Mouse (Mus musculus): Measurements from ENCODE around the gene Olfr553.
A peak's percentile ranks its signal among the peaks of the same experiment; 100 is the strongest.
"Not testable (repeated sequence)": the region's sequence is repeated elsewhere in the genome, so short reads cannot be mapped to it uniquely, and the experiment has no call there.

Gene Olfr553

DNA sequence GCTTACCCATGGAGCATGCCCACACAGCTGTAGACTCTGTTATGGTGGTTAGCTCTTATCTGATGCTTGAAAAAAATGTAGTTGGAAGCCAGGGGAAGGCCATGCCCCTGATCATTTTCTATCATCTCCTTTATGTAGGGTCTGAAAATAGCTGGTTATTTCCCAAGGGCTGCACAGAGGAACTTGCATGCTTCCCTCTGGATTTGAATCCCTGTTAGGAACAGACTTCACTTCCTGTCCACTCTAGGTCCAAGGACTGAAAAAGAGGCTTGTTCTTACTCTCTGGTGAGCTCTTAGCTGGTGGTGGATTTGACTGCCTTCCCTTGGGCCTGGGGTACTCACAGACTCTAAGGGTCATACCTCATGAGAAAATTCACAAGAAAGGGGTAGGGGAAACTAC, at the start of gene Olfr553:
TSS of gene Olfr553 (minus strand) at position 101 of the 400 bp plus-strand sequence.
- Histone ChIP-seq H3K36me3 (ENCODE audit: insufficient read depth, low read length) (no peaks in the 10 kb centered on the region), H3K27me3 (ENCODE audit: insufficient read depth, low read length) (no peaks in the 10 kb centered on the region), H3K4me1 (replicated peaks; ENCODE audit: low read depth, low read length) (no peaks in the 10 kb centered on the region), H3K9me3 (ENCODE audit: low read length) (no peaks in the 10 kb centered on the region; the same call in 1 of the 2 replicates), H3K4me3 (replicated peaks; ENCODE audit: low read length) (no peak within 1 kb of the TSS)
- TF ChIP-seq POU5F1 (IDR thresholded peaks at IDR 0.05; ENCODE audit: borderline replicate concordance, low read length) (no peak), CTCF (conservative IDR thresholded peaks at IDR 0.05; ENCODE audit: low read length) (no peak), NANOG (IDR thresholded peaks at IDR 0.05; ENCODE audit: borderline replicate concordance, low read length) (no peak)

DNA sequence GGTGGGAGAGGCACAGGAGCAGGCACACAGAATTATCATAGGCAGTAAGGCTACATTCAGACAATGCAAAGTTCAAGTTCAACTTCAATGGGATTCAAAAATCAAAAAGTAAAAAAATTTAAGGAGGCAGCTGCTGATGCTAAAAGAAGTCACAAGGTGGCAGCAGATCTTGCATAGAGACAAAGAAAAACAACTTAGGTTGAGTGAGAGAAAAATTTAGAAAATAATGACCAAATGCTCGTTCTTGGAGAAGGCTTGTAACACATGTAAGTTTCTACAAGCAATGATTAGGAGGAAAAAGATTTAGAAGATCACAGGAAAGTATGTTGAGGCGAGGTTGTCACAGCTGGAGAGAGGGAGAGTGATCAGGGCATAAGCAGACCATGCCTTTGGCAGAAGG, 47.4 kb upstream of the Olfr553 start:
- no peaks in the 10 kb centered on the region for H3K36me3 ChIP-seq (ENCODE audit: insufficient read depth, low read length)
- no peaks in the 10 kb centered on the region for H3K27me3 ChIP-seq (ENCODE audit: insufficient read depth, low read length)
- no peaks in the 10 kb centered on the region for H3K9me3 ChIP-seq (ENCODE audit: low read length)
- TF ChIP-seq NANOG (IDR thresholded peaks at IDR 0.05; ENCODE audit: borderline replicate concordance, low read length) = no peak
- TF ChIP-seq POU5F1 (IDR thresholded peaks at IDR 0.05; ENCODE audit: borderline replicate concordance, low read length) = no peak
- peak; percentile 49 for TF ChIP-seq CTCF (conservative IDR thresholded peaks at IDR 0.05; ENCODE audit: low read length)
- H3K4me3 ChIP-seq (replicated peaks; ENCODE audit: low read length) = no peak overlapping the region
- H3K4me1 ChIP-seq (replicated peaks; ENCODE audit: low read depth, low read length) = no peaks in the 10 kb centered on the region

DNA sequence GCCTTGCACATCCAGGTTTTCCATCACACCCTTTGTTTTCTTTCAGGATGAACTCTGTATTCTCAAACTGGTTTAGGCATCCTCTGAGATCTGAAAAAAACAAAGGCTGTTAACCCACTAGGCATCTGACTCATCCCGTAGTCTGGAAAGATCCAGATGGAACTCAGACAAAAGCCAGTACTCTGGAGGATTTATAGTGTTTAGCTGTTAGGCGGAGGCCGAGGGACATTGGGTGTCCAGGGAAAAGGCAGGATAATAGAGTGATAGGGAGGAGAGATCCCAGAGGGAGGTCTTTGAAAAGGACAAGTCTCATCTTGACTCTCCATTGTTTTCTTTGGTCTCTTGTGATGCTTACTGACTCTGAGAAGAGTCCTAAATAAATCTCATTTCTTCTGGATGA, 46.6 kb upstream of the Olfr553 start, which contains the start of gene Olfr556:
TSS of gene Olfr556 (plus strand) at position 301 of the 400 bp plus-strand sequence.
- no peak within 1 kb of the TSS for H3K4me3 ChIP-seq (replicated peaks; ENCODE audit: low read length)
- no peaks in the 10 kb centered on the region for H3K36me3 ChIP-seq (ENCODE audit: insufficient read depth, low read length)
- H3K4me1 ChIP-seq (replicated peaks; ENCODE audit: low read depth, low read length) = no peaks in the 10 kb centered on the region
- no peaks in the 10 kb centered on the region for H3K9me3 ChIP-seq (ENCODE audit: low read length)
- no peaks in the 10 kb centered on the region for H3K27me3 ChIP-seq (ENCODE audit: insufficient read depth, low read length)
- TF ChIP-seq POU5F1 (IDR thresholded peaks at IDR 0.05; ENCODE audit: borderline replicate concordance, low read length) (no peak), NANOG (IDR thresholded peaks at IDR 0.05; ENCODE audit: borderline replicate concordance, low read length) (no peak), CTCF (conservative IDR thresholded peaks at IDR 0.05; ENCODE audit: low read length) (no peak)

- TF ChIP-seq NANOG (IDR thresholded peaks at IDR 0.05; ENCODE audit: borderline replicate concordance, low read length) (no peak), CTCF (conservative IDR thresholded peaks at IDR 0.05; ENCODE audit: low read length) (no peak), POU5F1 (IDR thresholded peaks at IDR 0.05; ENCODE audit: borderline replicate concordance, low read length) (no peak)
- no peaks in the 10 kb centered on the region for H3K4me1 ChIP-seq (replicated peaks; ENCODE audit: low read depth, low read length)
- H3K4me3 ChIP-seq (replicated peaks; ENCODE audit: low read length) = no peak within 1 kb of the TSS
- H3K27me3 ChIP-seq (ENCODE audit: insufficient read depth, low read length) = 0 out of 2 replicates have a peak, but pooled peaks cover 3% of the 10 kb centered on the region
- no peaks in the 10 kb centered on the region for H3K9me3 ChIP-seq (ENCODE audit: low read length)
- no peaks in the 10 kb centered on the region for H3K36me3 ChIP-seq (ENCODE audit: insufficient read depth, low read length)
These were observed 40.5 kb upstream of the Olfr553 start, which contains the start of gene Olfr555 for GRCm38 (mm10) chr7:102658523-102658922. Gene Olfr555 (plus strand): TSS chr7:102658823.

- H3K4me3 ChIP-seq (replicated peaks; ENCODE audit: low read length); H3K4me1 ChIP-seq (replicated peaks; ENCODE audit: low read depth, low read length); H3K27me3 ChIP-seq (ENCODE audit: insufficient read depth, low read length); H3K9me3 ChIP-seq (ENCODE audit: low read length); H3K36me3 ChIP-seq (ENCODE audit: insufficient read depth, low read length): not testable (repeated sequence)
These were observed 26.9 kb upstream of the Olfr553 start for GRCm38 (mm10) chr7:102644945-102645344.

DNA sequence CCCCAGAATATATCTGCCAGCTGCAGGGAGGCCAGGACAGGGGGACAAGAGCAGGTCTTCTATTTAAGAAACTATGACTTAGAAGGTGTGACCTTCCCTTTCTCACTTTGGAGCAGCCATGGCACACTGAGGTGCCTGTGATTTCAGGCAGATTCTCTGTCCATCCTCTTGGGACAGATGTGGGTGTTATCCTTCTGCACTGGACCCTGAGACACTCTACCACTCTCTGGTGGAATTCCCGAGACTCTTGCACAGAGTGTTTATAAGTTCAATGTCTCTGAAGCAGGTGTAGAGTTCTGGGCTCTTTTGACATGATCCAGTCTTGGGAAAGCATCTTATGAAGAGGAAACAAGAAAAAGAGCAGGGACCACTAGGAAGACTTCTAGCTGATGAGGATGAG, 20.1 kb upstream of the Olfr553 start, which contains the start of gene Olfr554:
TSS of gene Olfr554 (plus strand) at position 301 of the 400 bp plus-strand sequence.
- no peak within 1 kb of the TSS for H3K4me3 ChIP-seq (replicated peaks; ENCODE audit: low read length)
- no peaks in the 10 kb centered on the region for H3K36me3 ChIP-seq (ENCODE audit: insufficient read depth, low read length)
- TF ChIP-seq CTCF (conservative IDR thresholded peaks at IDR 0.05; ENCODE audit: low read length) = no peak
- no peaks in the 10 kb centered on the region for H3K4me1 ChIP-seq (replicated peaks; ENCODE audit: low read depth, low read length)
- H3K27me3 ChIP-seq (ENCODE audit: insufficient read depth, low read length) = no peaks in the 10 kb centered on the region
- H3K9me3 ChIP-seq (ENCODE audit: low read length) = no peaks in the 10 kb centered on the region

GRCm38 (mm10) chr7:102636665-102637064, 18.6 kb upstream of the Olfr553 start:
- Histone ChIP-seq H3K36me3 (ENCODE audit: insufficient read depth, low read length) (no peaks in the 10 kb centered on the region), H3K4me1 (replicated peaks; ENCODE audit: low read depth, low read length) (no peaks in the 10 kb centered on the region), H3K9me3 (ENCODE audit: low read length) (no peaks in the 10 kb centered on the region), H3K27me3 (ENCODE audit: insufficient read depth, low read length) (no peaks in the 10 kb centered on the region), H3K4me3 (replicated peaks; ENCODE audit: low read length) (no peak overlapping the region)
- TF ChIP-seq NANOG (IDR thresholded peaks at IDR 0.05; ENCODE audit: borderline replicate concordance, low read length) = no peak
- peak; percentile 17 for TF ChIP-seq CTCF (conservative IDR thresholded peaks at IDR 0.05; ENCODE audit: low read length)
- no peak for TF ChIP-seq POU5F1 (IDR thresholded peaks at IDR 0.05; ENCODE audit: borderline replicate concordance, low read length)

DNA sequence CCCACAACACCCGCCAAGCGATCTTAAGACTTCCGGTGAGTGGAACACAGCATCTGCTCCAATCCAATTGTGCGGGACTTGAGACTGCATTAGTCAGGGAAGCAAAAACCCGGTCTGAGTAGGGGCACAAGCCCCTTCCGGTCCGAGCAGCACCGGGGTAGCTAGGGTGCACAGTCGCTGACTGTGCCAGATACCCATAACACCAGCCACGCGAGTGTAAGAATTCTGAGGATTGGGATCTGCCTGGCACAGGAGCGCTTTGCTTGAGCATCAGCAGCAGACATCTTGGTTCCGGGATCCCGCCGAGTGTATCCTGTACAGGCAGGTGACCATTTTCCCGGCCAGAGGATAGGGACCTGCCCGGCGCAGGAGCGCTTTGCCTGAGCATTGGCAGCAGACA, 2.4 kb upstream of the Olfr553 start:
- not testable (repeated sequence) for H3K27me3 ChIP-seq (ENCODE audit: insufficient read depth, low read length); H3K36me3 ChIP-seq (ENCODE audit: insufficient read depth, low read length); H3K4me1 ChIP-seq (replicated peaks; ENCODE audit: low read depth, low read length); H3K9me3 ChIP-seq (ENCODE audit: low read length)
- H3K4me3 ChIP-seq (replicated peaks; ENCODE audit: low read length) = peak overlapping the region; percentile 70

DNA sequence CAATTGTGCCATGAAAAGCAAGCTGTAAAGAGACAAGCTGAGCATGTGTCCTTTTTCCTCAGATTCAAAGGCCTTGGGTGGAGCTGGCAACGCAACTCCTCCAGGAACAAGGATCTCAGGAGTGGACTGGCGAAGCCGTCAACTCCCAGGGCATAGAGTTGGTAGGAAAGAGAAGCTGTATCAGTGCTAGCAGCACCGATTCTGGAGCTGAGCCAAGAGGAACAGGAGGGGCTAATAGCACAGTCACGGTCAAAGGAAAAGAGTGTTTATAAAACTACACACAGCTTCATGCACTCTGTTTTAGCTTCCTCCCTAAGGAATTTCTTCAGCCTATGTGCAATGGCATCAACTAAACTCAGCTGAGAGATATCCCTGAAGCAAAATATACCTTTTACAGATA, 1.6 kb upstream of the Olfr553 start:
- Histone ChIP-seq H3K9me3 (ENCODE audit: low read length) (no peaks in the 10 kb centered on the region; the same call in 1 of the 2 replicates), H3K4me1 (replicated peaks; ENCODE audit: low read depth, low read length) (no peaks in the 10 kb centered on the region)
- TF ChIP-seq NANOG (IDR thresholded peaks at IDR 0.05; ENCODE audit: borderline replicate concordance, low read length) (no peak), CTCF (conservative IDR thresholded peaks at IDR 0.05; ENCODE audit: low read length) (no peak), POU5F1 (IDR thresholded peaks at IDR 0.05; ENCODE audit: borderline replicate concordance, low read length) (no peak)

More for the DNA sequence above, 1.6 kb upstream of the Olfr553 start:
- Histone ChIP-seq H3K4me3 (replicated peaks; ENCODE audit: low read length) (no peak overlapping the region), H3K36me3 (ENCODE audit: insufficient read depth, low read length) (no peaks in the 10 kb centered on the region), H3K27me3 (ENCODE audit: insufficient read depth, low read length) (no peaks in the 10 kb centered on the region)

All from E14TG2a.4 (cell line).